Mouse (Mus musculus) forebrain, embryonic 11.5 days (tissue): Measurements from ENCODE around the gene Olfr145. TPM values are rescaled to one million over a fixed set of nuclear protein-coding genes. Genes with fewer than 3 reads are reported as not detected.

ENCODE experiments used
- ATAC-seq: fragments of 200-750 bp; cut with Nextera tagmentation; replicated peaks from 2 replicates; pipeline ENCODE4 v1.8.0; 2017; ENCODE audit warnings: moderate TSS enrichment; ENCODE audit not compliant: low FRiP score
- DNase-seq: peaks from one replicate; pipeline ENCODE4 v3.0.0-alpha.2; 2017; ENCODE audit warnings: low spot score
- H3K27ac ChIP-seq: fragments of 300-500 bp; sonication (generic); 2 replicates; pipeline ENCODE4 v1.5.1; 2014; ENCODE audit warnings: low read depth, low read length
- H3K27me3 ChIP-seq: fragments of 300-500 bp; sonication (generic); 2 replicates; pipeline ENCODE4 v1.6.1; 2014; ENCODE audit warnings: mild to moderate bottlenecking, low read length, mixed read lengths; ENCODE audit not compliant: control insufficient read depth, insufficient read depth
- H3K36me3 ChIP-seq: fragments of 300-500 bp; sonication (generic); 2 replicates; pipeline ENCODE4 v1.6.1; 2014; ENCODE audit warnings: mild to moderate bottlenecking, low read length, moderate library complexity, mixed read lengths; ENCODE audit not compliant: control insufficient read depth, insufficient read depth
- H3K4me1 ChIP-seq: fragments of 300-500 bp; sonication (generic); replicated peaks from 2 replicates; pipeline ENCODE4 v1.6.1; 2014; ENCODE audit warnings: low read length, mixed read lengths; ENCODE audit not compliant: control insufficient read depth, insufficient read depth
- H3K4me2 ChIP-seq: fragments of 300-500 bp; sonication (generic); 2 replicates; pipeline ENCODE4 v1.6.1; 2014; ENCODE audit warnings: low read depth, mild to moderate bottlenecking, low read length, moderate library complexity, mixed read lengths; ENCODE audit not compliant: severe bottlenecking
- H3K4me3 ChIP-seq: fragments of 300-500 bp; sonication (generic); 2 replicates; pipeline ENCODE4 v1.5.1; 2014; ENCODE audit warnings: low read depth, low read length
- H3K9ac ChIP-seq: fragments of 300-500 bp; sonication (generic); 2 replicates; pipeline ENCODE4 v1.6.1; 2014; ENCODE audit warnings: low read length
- H3K9me3 ChIP-seq: fragments of 300-500 bp; sonication (generic); 2 replicates; pipeline ENCODE4 v1.6.1; 2016; ENCODE audit warnings: low read length, mixed read lengths; ENCODE audit not compliant: control insufficient read depth
- WGBS: fragments of 180-500 bp; shearing (Covaris S2); extraction: QIAGEN DNeasy Blood & Tissue Kit; methylation state at CpG from one replicate; pipeline ENCODE4 v1.1.7; 2014; 5-methylcytosine and 5-hydroxymethylcytosine counted together
- polyA plus RNA-seq: library from polyadenylated mRNA; unstranded; fragments of >200 nt; fragmentation: Nextera tagmentation; extraction: Ambion mirVana; gene quantifications from 2 replicates; pipeline ENCODE4 v1.2.1, GENCODE M21; 2014

Gene Olfr145
- polyA plus RNA-seq, 1 experiment from 2014 or later: not detected

DNA sequence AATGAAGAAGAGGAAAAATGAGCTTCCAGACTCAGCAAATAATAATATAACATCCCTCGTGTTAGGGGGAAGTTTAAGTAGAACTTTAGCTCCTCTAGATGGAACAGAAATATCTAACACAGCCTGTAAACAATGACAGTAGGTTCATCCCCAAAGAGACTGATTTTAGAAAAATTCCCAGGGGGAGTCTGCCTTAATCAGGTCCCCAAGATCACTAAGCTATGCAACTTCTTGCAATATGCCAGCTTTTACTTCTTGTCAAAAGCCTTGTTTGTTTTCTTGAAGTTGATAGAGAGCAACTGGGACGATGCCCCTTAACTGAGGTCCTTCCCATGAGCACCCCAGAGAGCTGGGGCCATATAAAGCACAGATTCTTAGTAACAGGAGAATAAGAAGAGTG is 21.0 kb downstream of the Olfr145 start, which contains the start of gene Olfr878:
Gene Olfr878, plus strand, starts transcription at position 301 of the 400 bp plus-strand sequence.
- Histone ChIP-seq H3K4me3 (no peak within 1 kb of the TSS), H3K9me3 (no peaks in the 10 kb centered on the region), H3K27ac (no peak within 1 kb of the TSS), H3K36me3 (no peaks in the 10 kb centered on the region), H3K4me1 (no peaks in the 10 kb centered on the region), H3K27me3 (no peaks in the 10 kb centered on the region), H3K4me2 (no peak within 1 kb of the TSS), H3K9ac (no peak within 1 kb of the TSS)
- DNase-seq: no peak
- no peak for ATAC-seq
- WGBS: 84% methylated on average over 2 of the region's 2 CpGs

- no peaks in the 10 kb centered on the region for H3K36me3 ChIP-seq
- H3K4me3 ChIP-seq: no peak overlapping the region
- DNase-seq (no peak), ATAC-seq (no peak)
- no peak overlapping the region for H3K4me2 ChIP-seq
- no peak overlapping the region for H3K27ac ChIP-seq
- no peaks in the 10 kb centered on the region for H3K4me1 ChIP-seq
- no peak overlapping the region for H3K9ac ChIP-seq
- 61% methylated on average over 1 of the region's 1 CpGs for WGBS
- H3K27me3 ChIP-seq: no peaks in the 10 kb centered on the region
- H3K9me3 ChIP-seq: no peaks in the 10 kb centered on the region
These were observed 21.5 kb downstream of the Olfr145 start for GRCm38 (mm10) chr9:37918018-37918417.

DNA sequence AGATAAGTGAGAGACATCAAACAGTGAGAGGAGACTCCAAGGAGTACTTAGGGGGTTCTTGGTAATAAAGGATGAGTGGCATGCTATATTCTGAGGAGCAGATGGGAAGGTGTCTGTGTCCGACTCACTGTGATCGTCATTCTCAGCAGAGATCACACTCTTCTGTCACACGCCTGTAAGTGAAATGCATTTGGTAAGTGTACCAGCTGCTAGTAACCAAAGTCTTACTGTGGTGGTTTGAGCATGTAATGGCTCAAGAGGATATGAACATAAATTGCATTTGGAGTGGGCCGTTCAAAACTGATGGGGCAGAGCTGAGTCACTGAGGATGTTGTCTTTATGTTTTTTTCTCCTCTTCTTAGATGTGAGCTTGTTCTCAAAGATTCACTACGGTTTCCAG is 27.7 kb downstream of the Olfr145 start:
- H3K4me3 ChIP-seq: no peak overlapping the region
- H3K27me3 ChIP-seq: no peaks in the 10 kb centered on the region
- ATAC-seq (no peak), DNase-seq (no peak)
- no peaks in the 10 kb centered on the region for H3K4me1 ChIP-seq
- H3K9me3 ChIP-seq: no peaks in the 10 kb centered on the region
- H3K9ac ChIP-seq: no peak overlapping the region
- H3K36me3 ChIP-seq: no peaks in the 10 kb centered on the region
- H3K27ac ChIP-seq: no peak overlapping the region
- H3K4me2 ChIP-seq: no peak overlapping the region
- 88% methylated on average over 5 of the region's 5 CpGs for WGBS

DNA sequence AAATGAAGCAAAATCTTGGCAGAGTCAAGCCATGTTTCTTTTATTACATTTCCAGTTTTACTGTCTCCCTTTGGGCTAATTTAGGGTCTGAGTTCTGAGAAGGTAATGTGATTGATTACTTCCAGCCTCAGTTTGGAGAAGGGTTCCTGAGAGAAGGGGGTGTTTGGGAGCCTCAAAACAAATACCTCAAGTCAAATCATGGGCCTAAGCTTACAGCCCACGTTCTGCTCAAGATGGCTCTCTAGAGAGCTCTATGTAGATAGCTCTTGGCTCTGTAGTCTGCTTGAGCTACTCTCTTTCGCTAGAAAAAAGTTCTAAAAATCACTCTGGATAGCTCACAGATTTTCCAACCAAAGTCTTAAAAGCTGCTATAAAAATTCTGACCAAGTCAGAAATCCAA is 28.9 kb downstream of the Olfr145 start:
- WGBS: 75% methylated on average over 2 of the region's 2 CpGs

DNA sequence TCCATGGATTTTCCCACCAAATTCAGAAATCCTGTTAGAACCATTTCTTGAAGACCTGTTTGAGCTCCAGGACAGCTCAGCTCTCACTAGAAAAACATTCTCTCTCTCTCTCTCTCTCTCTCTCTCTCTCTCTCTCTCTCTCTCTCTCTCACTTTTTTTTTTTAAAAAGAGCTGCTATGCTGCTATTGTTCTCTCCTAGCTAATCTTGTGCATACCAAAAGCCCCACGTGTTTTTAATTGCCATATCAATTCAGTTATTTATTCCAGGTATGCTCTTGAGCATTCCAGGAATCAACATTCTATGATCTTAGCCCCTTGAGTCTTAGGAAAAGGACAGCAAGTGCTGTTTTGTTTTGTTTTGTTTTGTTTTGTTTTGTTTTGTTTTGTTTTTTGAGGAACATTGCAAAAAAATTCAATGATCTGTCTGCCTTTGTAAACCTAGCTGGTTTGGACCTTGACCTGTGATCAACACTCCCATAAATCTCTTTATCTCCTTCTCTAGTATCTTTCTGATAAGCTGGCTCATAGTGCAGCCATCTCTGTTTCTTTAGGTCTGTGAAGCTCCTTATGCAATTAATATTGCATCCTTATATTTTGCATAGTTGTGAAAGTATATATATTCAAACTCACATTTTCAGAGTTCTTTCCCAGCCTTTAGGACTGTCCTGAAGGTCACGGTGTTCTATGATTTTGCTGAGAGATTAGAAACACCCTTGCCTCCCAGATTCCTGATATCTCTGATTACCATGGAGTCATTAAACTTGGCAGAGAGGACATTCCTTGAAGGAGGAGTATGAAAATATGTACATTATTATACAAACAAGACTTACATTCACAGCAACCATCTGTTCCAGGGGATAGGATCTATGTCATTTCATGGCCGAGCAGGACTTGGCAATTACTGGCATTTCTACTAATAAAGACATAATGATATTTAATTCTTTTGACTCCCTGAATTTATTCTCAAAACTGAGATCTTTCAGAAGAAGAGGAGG is 29.8 kb downstream of the Olfr145 start:
- DNase-seq: no peak
- Histone ChIP-seq H3K27ac (no peak overlapping the region), H3K4me3 (no peak overlapping the region), H3K27me3 (no peaks in the 10 kb centered on the region), H3K36me3 (no peaks in the 10 kb centered on the region), H3K9me3 (no peaks in the 10 kb centered on the region), H3K4me2 (no peak overlapping the region), H3K4me1 (no peaks in the 10 kb centered on the region), H3K9ac (no peak overlapping the region)
- ATAC-seq: no peak
- 62% methylated on average over 3 of the region's 3 CpGs for WGBS

More for the DNA sequence above, 28.9 kb downstream of the Olfr145 start:
- Histone ChIP-seq H3K9ac (no peak overlapping the region), H3K27me3 (no peaks in the 10 kb centered on the region), H3K4me1 (no peaks in the 10 kb centered on the region), H3K36me3 (no peaks in the 10 kb centered on the region), H3K4me2 (no peak overlapping the region), H3K4me3 (no peak overlapping the region), H3K9me3 (no peaks in the 10 kb centered on the region), H3K27ac (no peak overlapping the region)
- DNase-seq (no peak), ATAC-seq (no peak)

GRCm38 (mm10) chr9:37932519-37932918 is 36.0 kb downstream of the Olfr145 start:
- no peak overlapping the region for H3K4me2 ChIP-seq
- no peaks in the 10 kb centered on the region for H3K4me1 ChIP-seq
- DNase-seq (peak; percentile 63), ATAC-seq (peak; percentile 77; the same call in 1 of the 2 replicates)
- H3K36me3 ChIP-seq: no peaks in the 10 kb centered on the region
- no peaks in the 10 kb centered on the region for H3K9me3 ChIP-seq
- H3K27me3 ChIP-seq: no peaks in the 10 kb centered on the region
- no peak overlapping the region for H3K4me3 ChIP-seq
- WGBS: 9% methylated on average over 11 of the region's 11 CpGs
- no peak overlapping the region for H3K9ac ChIP-seq
- H3K27ac ChIP-seq: no peak overlapping the region

DNA sequence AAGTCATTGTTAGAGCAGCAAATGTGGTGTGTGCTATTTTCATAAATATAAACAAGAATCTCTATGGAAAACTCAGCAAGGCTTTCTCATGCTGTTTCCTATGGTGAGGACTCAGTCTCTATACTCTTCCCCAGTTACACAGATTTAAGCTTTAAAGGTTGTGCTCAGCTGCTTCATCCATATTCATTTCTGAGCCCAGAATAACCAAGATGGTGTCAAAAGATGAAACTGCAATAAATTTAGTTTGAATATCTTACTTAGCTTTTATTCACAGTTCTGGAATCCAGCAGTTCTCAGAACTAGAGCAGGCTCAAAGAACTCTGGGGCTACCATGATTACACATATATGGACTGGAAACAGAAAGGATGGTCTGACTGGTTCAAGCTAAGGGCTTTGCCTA is 37.6 kb downstream of the Olfr145 start:
- Histone ChIP-seq H3K27ac (no peak overlapping the region), H3K4me3 (no peak overlapping the region), H3K4me2 (no peak overlapping the region), H3K27me3 (no peaks in the 10 kb centered on the region), H3K36me3 (no peaks in the 10 kb centered on the region), H3K4me1 (no peaks in the 10 kb centered on the region), H3K9ac (no peak overlapping the region), H3K9me3 (no peaks in the 10 kb centered on the region)
- DNase-seq: no peak
- ATAC-seq: no peak

DNA sequence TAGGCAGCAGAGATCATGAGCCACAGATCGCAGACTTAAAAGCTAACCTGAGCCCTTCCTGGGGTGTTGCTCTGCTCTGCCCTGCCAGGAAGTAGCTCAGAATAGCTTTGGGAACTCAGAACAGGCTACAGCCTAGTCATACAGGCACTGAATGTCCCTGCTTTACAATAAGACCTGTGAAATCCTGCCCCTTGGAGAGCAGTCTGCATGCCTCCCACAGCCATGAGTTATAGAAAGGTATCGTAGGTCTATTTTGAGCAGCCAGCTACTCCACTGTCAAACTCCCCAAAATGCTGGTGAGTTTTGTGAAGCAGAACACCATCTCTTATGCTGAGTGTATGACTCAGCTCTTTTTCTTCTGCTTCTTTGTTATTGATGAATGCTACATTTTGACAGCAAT is 44.6 kb downstream of the Olfr145 start:
- DNase-seq: no peak

More for the DNA sequence above, 44.6 kb downstream of the Olfr145 start:
- 96% methylated on average over 2 of the region's 2 CpGs for WGBS
- no peak for ATAC-seq
- Histone ChIP-seq H3K9ac (no peak overlapping the region), H3K4me2 (no peak overlapping the region), H3K4me3 (no peak overlapping the region), H3K27ac (no peak overlapping the region), H3K27me3 (no peaks in the 10 kb centered on the region), H3K4me1 (no peaks in the 10 kb centered on the region), H3K9me3 (no peaks in the 10 kb centered on the region), H3K36me3 (no peaks in the 10 kb centered on the region)
